Mouse (Mus musculus) heart, embryonic 16.5 days (tissue): ENCODE measurements at regions not wholly inside any gene's neighbourhood (a gene's known extent, or its start where the extent isn't known, plus 50 kb on each side); places are given as distances from the start of the nearest gene placed in this dataset.

Experiments
- ATAC-seq: fragments of 200-750 bp; cut with Nextera tagmentation; replicated peaks from 2 replicates; pipeline ENCODE4 v1.8.0; 2017; ENCODE audit warnings: moderate number of reproducible peaks; ENCODE audit not compliant: insufficient read depth, low FRiP score; ENCODE audit errors: extremely low read depth
- H3K27ac ChIP-seq: fragments of 300-500 bp; sonication (generic); 2 replicates; pipeline ENCODE4 v1.5.1; 2014; ENCODE audit warnings: mild to moderate bottlenecking, low read length, control low read depth, moderate library complexity
- H3K27me3 ChIP-seq: fragments of 300-500 bp; sonication (generic); 2 replicates; pipeline ENCODE4 v1.6.1; 2014; ENCODE audit warnings: low read length, mixed read lengths; ENCODE audit not compliant: control insufficient read depth, insufficient read depth
- H3K36me3 ChIP-seq: fragments of 300-500 bp; sonication (generic); 2 replicates; pipeline ENCODE4 v1.6.1; 2014; ENCODE audit not compliant: control insufficient read depth, insufficient read depth
- H3K4me1 ChIP-seq: fragments of 300-500 bp; sonication (generic); 2 replicates; pipeline ENCODE4 v1.6.1; 2014; ENCODE audit warnings: low read length, mixed read lengths; ENCODE audit not compliant: control insufficient read depth, insufficient read depth
- H3K4me2 ChIP-seq: fragments of 300-500 bp; sonication (generic); 2 replicates; pipeline ENCODE4 v1.6.1; 2014; ENCODE audit warnings: low read depth, mild to moderate bottlenecking, control low read depth, low read length
- H3K4me3 ChIP-seq: fragments of 300-500 bp; sonication (generic); 2 replicates; pipeline ENCODE4 v1.5.1; 2014; ENCODE audit warnings: mild to moderate bottlenecking, control low read depth, low read length
- H3K9ac ChIP-seq: fragments of 300-500 bp; sonication (generic); 2 replicates; pipeline ENCODE4 v1.6.1; 2014; ENCODE audit warnings: low read length, control low read depth
- H3K9me3 ChIP-seq: fragments of 300-500 bp; sonication (generic); replicated peaks from 2 replicates; pipeline ENCODE4 v1.6.1; 2016; ENCODE audit warnings: low read length; ENCODE audit not compliant: control insufficient read depth
- WGBS: fragments of 180-500 bp; shearing (Covaris S2); extraction: QIAGEN DNeasy Blood & Tissue Kit; methylation state at CpG from one replicate; pipeline ENCODE4 v1.1.7; 2014; 5-methylcytosine and 5-hydroxymethylcytosine counted together

DNA sequence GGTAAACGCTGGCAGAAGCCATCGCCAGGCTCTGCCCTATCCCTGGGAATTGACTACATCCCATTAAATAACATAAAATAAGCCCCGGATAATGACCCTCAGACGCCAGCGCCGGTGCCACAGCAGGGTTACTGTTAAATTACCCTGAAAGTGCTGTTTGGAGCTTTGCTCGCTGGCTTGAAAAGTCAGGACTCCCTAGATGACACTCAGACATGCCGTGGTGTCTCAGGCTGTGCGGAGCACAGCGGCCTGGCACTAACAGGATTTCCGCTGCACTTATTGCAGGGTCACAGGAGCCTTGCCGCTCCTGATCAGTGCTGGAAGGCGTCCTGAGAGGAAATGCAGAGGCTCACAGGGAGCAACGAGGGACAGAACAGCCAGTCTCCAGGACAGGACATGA, 175.2 kb downstream of the Cryba4 start:
- WGBS = 66% methylated on average over 14 of the region's 14 CpGs
- Histone ChIP-seq H3K9ac (no peak overlapping the region), H3K4me3 (no peak overlapping the region), H3K27me3 (no peaks in the 10 kb centered on the region), H3K4me2 (no peak overlapping the region), H3K27ac (no peak overlapping the region), H3K4me1 (no peaks in the 10 kb centered on the region), H3K9me3 (peaks cover 6% of the 10 kb centered on the region), H3K36me3 (no peaks in the 10 kb centered on the region)
- ATAC-seq = no peak

DNA sequence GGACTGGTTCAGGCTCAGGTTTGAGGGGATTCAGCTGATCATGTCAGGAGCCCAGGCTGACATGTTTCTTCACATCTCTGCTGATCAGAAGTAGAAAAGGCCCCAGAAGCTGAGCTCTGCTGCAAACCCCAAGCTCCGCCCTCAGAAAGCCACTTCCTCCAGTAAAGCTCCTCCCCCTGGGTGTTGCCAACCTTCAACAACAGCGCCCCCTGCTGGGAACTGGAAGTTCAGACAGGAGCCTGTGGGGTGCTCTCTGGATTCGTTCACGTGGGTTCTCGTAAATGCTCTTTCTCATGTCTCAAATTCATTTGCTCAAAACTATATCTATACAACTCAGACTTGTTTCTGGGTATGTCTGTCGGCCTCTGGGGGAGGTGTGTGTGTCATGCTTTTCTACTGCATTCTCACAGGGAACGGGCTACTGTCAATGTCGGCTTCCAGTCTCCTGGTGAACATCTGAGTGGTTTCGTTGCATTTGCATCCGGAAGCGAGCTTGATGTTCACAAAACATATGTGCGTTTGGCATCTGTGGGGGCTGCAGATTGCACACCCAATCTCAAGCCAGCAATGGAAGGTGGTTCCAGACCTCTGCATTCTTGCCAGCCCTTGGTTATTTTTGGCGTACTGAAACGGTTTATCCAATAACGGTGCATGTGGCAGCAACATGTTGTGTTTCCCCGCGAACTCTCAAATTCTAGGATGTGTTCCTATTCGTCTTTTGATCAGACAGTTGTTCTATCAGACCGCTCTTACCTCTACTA, 174.3 kb downstream of the Cryba4 start:
- H3K9ac ChIP-seq = no peak overlapping the region
- H3K27me3 ChIP-seq = no peaks in the 10 kb centered on the region
- H3K4me1 ChIP-seq = no peaks in the 10 kb centered on the region
- H3K9me3 ChIP-seq = peaks cover 6% of the 10 kb centered on the region
- WGBS = 76% methylated on average over 19 of the region's 19 CpGs
- H3K36me3 ChIP-seq = no peaks in the 10 kb centered on the region
- no peak overlapping the region for H3K4me2 ChIP-seq
- no peak overlapping the region for H3K4me3 ChIP-seq
- H3K27ac ChIP-seq = no peak overlapping the region
- no peak for ATAC-seq

DNA sequence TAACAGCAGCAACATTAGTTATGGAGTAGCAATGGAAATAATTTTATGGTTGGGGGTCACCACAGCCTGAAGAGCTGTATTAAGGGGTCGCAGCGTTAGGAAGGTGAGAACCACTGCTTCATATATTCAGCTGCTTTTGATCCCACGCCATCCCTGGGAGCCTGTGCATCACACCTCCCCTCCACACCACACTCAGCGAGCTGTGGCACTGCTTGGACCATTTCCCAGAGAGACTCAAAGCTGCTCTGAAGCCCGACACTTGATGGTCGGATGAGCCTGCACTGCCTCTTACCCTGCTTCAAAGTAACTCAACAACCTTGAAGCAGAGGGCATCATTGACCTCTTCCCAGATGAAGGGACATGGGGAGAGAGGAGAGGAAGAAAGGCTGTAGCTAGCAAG, 171.3 kb downstream of the Cryba4 start:
- peaks cover 6% of the 10 kb centered on the region for H3K9me3 ChIP-seq
- no peak overlapping the region for H3K27ac ChIP-seq
- no peak overlapping the region for H3K4me2 ChIP-seq
- no peak for ATAC-seq
- no peaks in the 10 kb centered on the region for H3K36me3 ChIP-seq
- no peaks in the 10 kb centered on the region for H3K4me1 ChIP-seq
- H3K4me3 ChIP-seq = no peak overlapping the region
- WGBS = 64% methylated on average over 6 of the region's 6 CpGs
- no peak overlapping the region for H3K9ac ChIP-seq
- H3K27me3 ChIP-seq = no peaks in the 10 kb centered on the region

DNA sequence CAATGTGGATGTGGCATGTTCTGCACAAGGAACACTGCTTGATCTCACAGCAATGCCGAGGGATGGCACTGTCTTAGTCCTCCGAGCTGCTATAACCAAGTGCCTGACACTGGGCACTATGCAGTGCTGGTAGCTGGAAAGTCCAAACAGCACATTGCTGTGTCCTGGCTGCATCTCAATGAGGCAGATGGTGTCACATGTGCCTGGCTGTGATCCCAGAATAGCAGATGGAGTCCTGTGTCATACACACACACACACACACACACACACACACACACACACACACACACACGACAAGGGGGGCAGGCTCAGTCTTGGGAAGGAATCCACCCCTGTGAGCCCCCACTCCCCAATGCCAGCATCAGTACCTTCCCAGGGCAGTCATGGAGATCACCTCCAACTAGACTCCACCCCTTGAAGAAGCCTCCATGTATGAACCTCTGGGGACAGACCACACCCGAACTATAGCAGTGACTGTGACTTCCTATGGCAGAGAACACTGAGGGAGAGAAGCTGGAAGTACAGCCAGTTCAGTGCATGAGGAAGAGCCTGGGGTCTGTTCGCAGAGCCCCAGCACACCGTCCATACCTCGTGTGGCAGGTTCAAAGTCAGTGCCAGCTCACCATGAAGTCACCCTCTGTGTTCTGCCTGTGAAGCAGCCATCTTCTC, 160.3 kb downstream of the Cryba4 start:
- 0 out of 2 replicates have a peak, but pooled peaks cover 2% of the 10 kb centered on the region for H3K9me3 ChIP-seq
- WGBS = 64% methylated on average over 7 of the region's 7 CpGs

DNA sequence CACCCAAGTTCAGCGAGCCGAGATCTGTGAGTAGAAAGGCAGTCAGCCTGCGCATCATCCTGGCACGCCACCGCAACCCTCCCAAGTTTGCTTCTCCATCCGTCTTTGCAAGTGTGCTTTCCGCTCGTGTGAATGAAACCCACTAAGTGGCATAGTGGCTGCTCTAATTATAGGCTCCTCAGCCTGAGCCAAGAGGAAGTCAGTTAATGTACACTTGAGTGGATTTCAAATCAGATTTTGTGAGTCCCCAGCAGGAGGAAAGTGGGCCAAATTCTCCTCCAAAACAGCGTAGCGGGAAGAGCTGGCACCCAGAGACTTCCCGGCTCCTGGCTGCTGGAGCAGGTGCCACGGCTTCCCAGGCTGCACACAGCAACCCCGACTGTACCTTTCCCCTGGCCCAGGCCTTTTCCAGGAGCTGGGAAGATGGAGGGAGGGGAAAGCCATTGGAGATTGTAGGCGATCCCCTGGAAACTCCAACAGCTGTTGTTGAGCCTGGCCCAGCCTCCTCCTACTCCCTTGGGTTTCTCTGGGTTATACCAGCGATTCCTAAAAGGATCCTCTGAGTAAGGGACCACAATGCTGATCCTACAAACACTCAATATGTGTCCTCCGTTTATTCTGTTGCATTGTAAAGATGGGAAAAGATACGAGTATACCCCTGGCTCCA, 158.3 kb downstream of the Cryba4 start:
- WGBS = 59% methylated on average over 17 of the region's 17 CpGs
- Histone ChIP-seq H3K36me3 (no peaks in the 10 kb centered on the region), H3K4me2 (no peak overlapping the region), H3K4me1 (no peaks in the 10 kb centered on the region), H3K27me3 (peaks cover 8% of the 10 kb centered on the region; the same call in 1 of the 2 replicates), H3K9me3 (0 out of 2 replicates have a peak, but pooled peaks cover 2% of the 10 kb centered on the region), H3K4me3 (no peak overlapping the region), H3K27ac (no peak overlapping the region), H3K9ac (no peak overlapping the region)
- no peak for ATAC-seq

More for the DNA sequence above, 160.3 kb downstream of the Cryba4 start:
- no peak overlapping the region for H3K4me3 ChIP-seq
- no peaks in the 10 kb centered on the region for H3K36me3 ChIP-seq
- no peaks in the 10 kb centered on the region for H3K4me1 ChIP-seq
- H3K9ac ChIP-seq = no peak overlapping the region
- H3K27me3 ChIP-seq = peaks cover 8% of the 10 kb centered on the region; the same call in 1 of the 2 replicates
- H3K4me2 ChIP-seq = no peak overlapping the region
- H3K27ac ChIP-seq = no peak overlapping the region
- no peak for ATAC-seq

DNA sequence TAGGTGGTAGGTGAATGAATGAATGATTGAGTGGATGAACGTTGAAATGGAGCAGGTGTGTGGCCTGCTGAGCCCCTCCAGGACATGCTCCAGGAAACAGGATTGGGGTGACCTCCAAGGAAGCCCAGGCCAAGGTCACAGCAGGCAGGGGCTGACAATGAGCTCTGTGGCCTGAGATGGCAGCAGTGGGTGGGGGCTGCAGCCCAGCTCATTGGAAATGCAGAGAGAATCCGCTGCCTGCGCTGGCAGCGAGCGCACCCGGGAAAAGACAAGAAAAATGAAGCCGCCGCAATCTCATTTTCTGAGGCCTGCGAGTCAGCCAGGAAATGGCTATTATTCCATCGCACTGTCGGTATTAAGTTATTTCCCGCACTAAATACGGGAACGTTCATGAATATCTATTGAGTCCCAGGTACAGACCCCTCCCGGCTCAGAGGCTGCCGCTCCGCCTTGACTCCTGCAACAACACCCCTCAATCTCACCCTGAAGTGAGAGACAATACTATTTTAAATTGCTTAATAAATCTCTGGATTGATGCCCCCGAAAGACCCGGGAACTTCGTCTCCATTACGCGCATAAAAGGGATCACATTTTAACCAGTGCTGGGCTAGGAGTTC, 153.7 kb downstream of the Cryba4 start:
- 53% methylated on average over 22 of the region's 22 CpGs for WGBS
- no peak overlapping the region for H3K4me2 ChIP-seq
- no peak for ATAC-seq

DNA sequence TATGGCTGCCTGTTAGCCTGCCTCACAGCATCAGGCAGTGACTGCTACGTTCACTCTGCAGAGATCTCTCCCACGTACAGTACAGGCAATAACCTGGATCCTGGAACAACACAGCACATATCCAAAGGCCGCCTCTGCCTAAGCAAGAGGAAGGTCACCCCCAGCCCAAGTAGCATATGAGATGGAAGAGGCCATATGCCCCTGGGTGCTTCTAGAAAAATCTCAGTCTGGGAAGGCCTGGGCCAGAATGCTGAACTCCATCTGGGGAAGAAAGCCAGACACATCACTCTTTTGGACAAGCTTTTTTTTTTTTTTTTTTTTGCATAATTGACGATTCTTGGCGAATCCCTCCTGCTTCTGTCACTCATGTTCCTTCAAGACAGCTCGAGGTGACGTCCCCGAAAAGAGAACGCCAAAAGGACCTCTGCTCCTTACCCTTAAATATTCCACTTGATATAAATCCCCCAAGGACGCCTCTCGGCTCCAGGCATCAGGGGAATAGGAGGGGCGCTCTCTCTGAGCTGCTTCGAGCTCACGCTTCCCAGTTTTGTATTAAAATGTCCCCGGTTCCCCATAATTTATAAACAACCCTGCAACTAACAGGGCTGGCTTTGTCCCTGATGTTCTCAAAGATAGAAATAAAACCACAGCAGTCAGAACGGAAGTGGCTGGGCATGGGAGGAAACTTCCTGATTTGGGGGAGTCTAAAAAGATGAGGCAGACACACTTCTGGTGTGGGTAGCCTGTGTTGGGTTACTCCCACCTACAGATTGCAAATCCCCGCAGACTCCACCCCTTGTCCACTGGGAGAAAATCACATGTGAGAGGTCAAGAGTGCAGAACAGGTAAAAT, 150.4 kb downstream of the Cryba4 start:
- H3K9ac ChIP-seq = no peak overlapping the region
- H3K27ac ChIP-seq = no peak overlapping the region
- no peak for ATAC-seq
- WGBS = 68% methylated on average over 17 of the region's 17 CpGs
- no peak overlapping the region for H3K4me2 ChIP-seq
- no peaks in the 10 kb centered on the region for H3K4me1 ChIP-seq
- H3K4me3 ChIP-seq = no peak overlapping the region
- H3K27me3 ChIP-seq = no peaks in the 10 kb centered on the region
- no peaks in the 10 kb centered on the region for H3K9me3 ChIP-seq
- no peaks in the 10 kb centered on the region for H3K36me3 ChIP-seq

More for the DNA sequence above, 153.7 kb downstream of the Cryba4 start:
- Histone ChIP-seq H3K9ac (no peak overlapping the region), H3K4me1 (no peaks in the 10 kb centered on the region), H3K9me3 (0 out of 2 replicates have a peak, but pooled peaks cover 2% of the 10 kb centered on the region), H3K27ac (no peak overlapping the region), H3K4me3 (no peak overlapping the region), H3K27me3 (0 out of 2 replicates have a peak, but pooled peaks cover 2% of the 10 kb centered on the region), H3K36me3 (no peaks in the 10 kb centered on the region)

DNA sequence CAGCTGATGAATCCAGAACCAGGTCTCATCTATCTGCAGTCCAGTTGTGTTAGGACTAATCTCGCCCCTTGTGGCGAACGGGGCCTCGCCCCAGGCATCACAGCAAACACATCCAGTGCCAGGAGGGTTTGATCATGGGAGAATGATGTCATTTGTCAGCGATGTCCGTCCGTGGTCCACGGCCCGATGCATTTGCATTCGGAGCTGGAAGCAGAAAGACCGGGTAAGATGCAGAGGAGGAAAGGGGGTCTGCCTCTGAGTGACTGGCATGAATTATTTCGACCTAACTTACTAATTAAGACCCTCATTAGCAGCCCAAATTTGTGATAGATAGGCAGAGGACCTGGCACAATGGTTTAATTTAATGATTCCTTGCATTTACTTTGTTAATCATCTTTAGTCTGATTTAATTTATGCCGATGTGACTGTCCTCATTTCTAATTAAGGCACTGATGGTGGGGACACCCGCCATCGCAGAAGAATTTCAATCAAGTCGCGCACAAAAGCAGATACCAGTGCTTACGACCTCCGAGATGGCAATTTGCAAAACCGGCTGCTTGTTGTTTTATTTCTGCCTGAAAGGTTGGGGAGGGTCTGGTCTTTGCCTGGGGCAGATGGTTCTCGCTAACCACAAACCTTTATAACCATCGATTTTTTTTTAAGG, 141.9 kb downstream of the Cryba4 start:
- H3K9me3 ChIP-seq = no peaks in the 10 kb centered on the region

More for the DNA sequence above, 141.9 kb downstream of the Cryba4 start:
- Histone ChIP-seq H3K4me1 (no peaks in the 10 kb centered on the region), H3K27ac (no peak overlapping the region), H3K4me3 (no peak overlapping the region), H3K27me3 (no peaks in the 10 kb centered on the region; the same call in 1 of the 2 replicates), H3K36me3 (no peaks in the 10 kb centered on the region), H3K4me2 (no peak overlapping the region), H3K9ac (no peak overlapping the region)
- ATAC-seq = no peak
- 58% methylated on average over 22 of the region's 22 CpGs for WGBS
